In the genomic region with DNA sequence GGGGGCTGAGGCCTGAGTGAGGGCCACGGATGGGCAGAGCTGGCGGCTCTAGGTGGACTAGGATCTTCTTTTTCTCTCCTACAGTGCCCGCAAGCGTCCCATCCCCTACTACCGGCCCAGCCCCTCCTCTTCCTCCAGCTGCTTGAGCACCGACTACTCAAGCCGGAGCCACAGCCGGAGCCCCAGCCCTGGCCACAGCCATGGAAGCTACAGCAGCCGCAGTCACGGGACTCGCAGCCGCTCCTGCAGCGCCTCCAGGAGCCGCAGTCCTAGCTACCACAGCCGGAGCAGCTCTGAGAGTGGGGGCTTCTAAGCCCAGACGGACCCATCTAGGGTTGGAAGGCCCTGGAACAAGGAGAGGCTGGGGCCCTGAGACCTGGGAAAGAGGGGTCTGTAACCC, we compare ENCODE assay signal across 15 mouse cellular contexts. TPM values are rescaled to one million over a fixed set of nuclear protein-coding genes. Genes with fewer than 3 reads are reported as not detected.
DNase-seq lines count a peak whose midpoint lies in the region; ATAC-seq and TF ChIP-seq lines count a peak whose summit lies in the region.
"Had no signal": no experiment of that assay in that cellular context is flagged by ENCODE, and none has a peak within 500 bp of the region (broad histone marks: within the 10 kb centered on the region; RNA-seq: fewer than 3 reads in every experiment).

No protein-coding gene starts in this region.

- H3K27me3 ChIP-seq in hindbrain, embryonic 13.5 days: peaks cover 33% of the 10 kb centered on the region
- H3K27me3 ChIP-seq in hindbrain, postnatal 0 days (ENCODE audit: insufficient read depth, low read length): no peaks in the 10 kb centered on the region
- peaks cover 65% of the 10 kb centered on the region for H3K27me3 ChIP-seq in embryonic facial prominence, embryonic 13.5 days
- peaks cover 18% of the 10 kb centered on the region; the same call in 1 of the 2 replicates for H3K27me3 ChIP-seq in midbrain, embryonic 14.5 days (ENCODE audit: control insufficient read depth, insufficient read depth, low read length)

- no peak for ATAC-seq in hindbrain, embryonic 13.5 days (ENCODE audit: low FRiP score)
- ATAC-seq in hindbrain, postnatal 0 days: no peak
- no peak for ATAC-seq in embryonic facial prominence, embryonic 13.5 days (ENCODE audit: insufficient number of reproducible peaks, insufficient read depth, low FRiP score, low TSS enrichment, low read depth)
- no peak for ATAC-seq in midbrain, embryonic 14.5 days (ENCODE audit: low FRiP score, low TSS enrichment)

- H3K9me3 ChIP-seq in hindbrain, embryonic 13.5 days: no peaks in the 10 kb centered on the region
- H3K9me3 ChIP-seq in hindbrain, postnatal 0 days (ENCODE audit: low read length): no peaks in the 10 kb centered on the region
- H3K9me3 ChIP-seq in embryonic facial prominence, embryonic 13.5 days: no peaks in the 10 kb centered on the region
- H3K9me3 ChIP-seq in midbrain, embryonic 14.5 days (ENCODE audit: control insufficient read depth, low read length): no peaks in the 10 kb centered on the region
- H3K9me3 ChIP-seq: liver, embryonic 13.5 days; megakaryocyte, embryonic 14.5 days had no signal

- H3K4me2 ChIP-seq in hindbrain, embryonic 13.5 days: peak overlapping the region; percentile 13; the same call in 1 of the 2 replicates
- no peak overlapping the region for H3K4me2 ChIP-seq in hindbrain, postnatal 0 days (ENCODE audit: low read depth, low read length)
- peak overlapping the region; percentile 43 for H3K4me2 ChIP-seq in embryonic facial prominence, embryonic 13.5 days
- H3K4me2 ChIP-seq in midbrain, embryonic 14.5 days (ENCODE audit: low read length): no peak overlapping the region
- H3K4me2 ChIP-seq: liver, embryonic 13.5 days had no signal

- no peak overlapping the region for H3K27ac ChIP-seq in hindbrain, embryonic 13.5 days
- no peak overlapping the region for H3K27ac ChIP-seq in hindbrain, postnatal 0 days
- H3K27ac ChIP-seq in embryonic facial prominence, embryonic 13.5 days: no peak overlapping the region
- no peak overlapping the region for H3K27ac ChIP-seq in midbrain, embryonic 14.5 days (replicated peaks; ENCODE audit: low read depth, low read length)
- H3K27ac ChIP-seq: liver, embryonic 13.5 days had no signal

- intact Hi-C loops in gastrocnemius, postnatal 14 days (cut with DNase I; ENCODE audit: low total_unique reads): no loop called here

- H3K4me3 ChIP-seq in hindbrain, embryonic 13.5 days: no peak overlapping the region
- no peak overlapping the region for H3K4me3 ChIP-seq in hindbrain, postnatal 0 days (ENCODE audit: low read length)
- peak overlapping the region; percentile 19 for H3K4me3 ChIP-seq in embryonic facial prominence, embryonic 13.5 days
- H3K4me3 ChIP-seq in midbrain, embryonic 14.5 days (replicated peaks; ENCODE audit: low read depth, low read length): no peak overlapping the region
- H3K4me3 ChIP-seq: erythroblast, embryonic 14.5 days; liver, embryonic 13.5 days; megakaryocyte, embryonic 14.5 days had no signal

- H3K4me1 ChIP-seq in hindbrain, embryonic 13.5 days (replicated peaks): peaks cover 38% of the 10 kb centered on the region
- H3K4me1 ChIP-seq in hindbrain, postnatal 0 days (ENCODE audit: insufficient read depth, low read length): 0 out of 2 replicates have a peak, but pooled peaks cover 4% of the 10 kb centered on the region
- H3K4me1 ChIP-seq in embryonic facial prominence, embryonic 13.5 days: peaks cover 20% of the 10 kb centered on the region
- H3K4me1 ChIP-seq in midbrain, embryonic 14.5 days (ENCODE audit: control insufficient read depth, insufficient read depth, low read length): peaks cover 19% of the 10 kb centered on the region

- WGBS in hindbrain, embryonic 13.5 days: 16% methylated on average over 16 of the region's 16 CpGs
- WGBS in hindbrain, postnatal 0 days: 22% methylated on average over 16 of the region's 16 CpGs
- whole genome bisulfite sequencing in embryonic facial prominence, embryonic 13.5 days: 8% methylated on average over 16 of the region's 16 CpGs
- 15% methylated on average over 16 of the region's 16 CpGs for WGBS in midbrain, embryonic 14.5 days

- no peak for TF ChIP-seq CTCF in hindbrain, postnatal 0 days (IDR thresholded peaks at IDR 0.05; ENCODE audit: low read depth)

- H3K9ac ChIP-seq in hindbrain, embryonic 13.5 days: peak overlapping the region; percentile 53
- H3K9ac ChIP-seq in hindbrain, postnatal 0 days (replicated peaks; ENCODE audit: low read length): no peak overlapping the region
- H3K9ac ChIP-seq in embryonic facial prominence, embryonic 13.5 days: peak overlapping the region; percentile 62
- no peak overlapping the region; the same call in 1 of the 2 replicates for H3K9ac ChIP-seq in midbrain, embryonic 14.5 days (replicated peaks; ENCODE audit: low read length)
- H3K9ac ChIP-seq: liver, embryonic 13.5 days had no signal

- DNase-seq in embryo, embryonic 10 days (ENCODE audit: low spot score): peak; percentile 31
- DNase-seq in embryo, embryonic 9.5 days (ENCODE audit: extremely low spot score): no peak
- DNase-seq in hindbrain, postnatal 0 days (ENCODE audit: low spot score): no peak
- DNase-seq in midbrain, embryonic 14.5 days: peak; percentile 35
- no peak for DNase-seq in gastrocnemius, postnatal 14 days
- no peak for DNase-seq in urinary bladder, postnatal 10 days (ENCODE audit: low spot score)
- DNase-seq: adrenal gland, postnatal 25 days; cerebellum, adult 9-10 months; gastrocnemius, postnatal 10 days; kidney, adult 9 months; liver, embryonic 13.5 days had no signal

- peaks cover 22% of the 10 kb centered on the region for H3K36me3 ChIP-seq in hindbrain, embryonic 13.5 days
- H3K36me3 ChIP-seq in hindbrain, postnatal 0 days (ENCODE audit: insufficient read depth, low read length): no peaks in the 10 kb centered on the region
- no peaks in the 10 kb centered on the region for H3K36me3 ChIP-seq in embryonic facial prominence, embryonic 13.5 days
- peaks cover 20% of the 10 kb centered on the region; the same call in 1 of the 2 replicates for H3K36me3 ChIP-seq in midbrain, embryonic 14.5 days (ENCODE audit: control insufficient read depth, insufficient read depth, low read length)
- H3K36me3 ChIP-seq: liver, embryonic 13.5 days had no signal

RNA-seq across cellular contexts. Expression of a gene that starts 14.7 kb away (rescaled TPM):
- 8.9 and 10.3 TPM in 2 replicates for polyA plus RNA-seq in hindbrain, embryonic 13.5 days (2015; fragmentation: Nextera tagmentation; extraction: Ambion mirVana)
- total RNA-seq in hindbrain, postnatal 0 days (2014; rRNA removed): 29.4 and 29.6 TPM in 2 replicates
- 28.0 and 30.0 TPM in 2 replicates for polyA plus RNA-seq in hindbrain, postnatal 0 days (2015; fragmentation: Nextera tagmentation; extraction: Ambion mirVana)
- 107 and 149 TPM in 2 replicates for polyA plus RNA-seq in embryonic facial prominence, embryonic 13.5 days (2015; fragmentation: Nextera tagmentation; extraction: Ambion mirVana)
- polyA plus RNA-seq in midbrain, embryonic 14.5 days (2014; fragmentation: Nextera tagmentation; extraction: Ambion mirVana): 5.5 and 6.4 TPM in 2 replicates
- total RNA-seq in gastrocnemius, postnatal 14 days (2021): 100 to 1,000 TPM; 257 to 459 TPM

Comparison
In these comparisons a context has a peak if more than half of its experiments do, and no peak if none do; other contexts are left out.
1. DNase-seq: peak in embryo, embryonic 10 days (single experiment) and midbrain, embryonic 14.5 days (single experiment); none in embryo, embryonic 9.5 days (single experiment), hindbrain, postnatal 0 days (single experiment), gastrocnemius, postnatal 14 days (single experiment) and urinary bladder, postnatal 10 days (single experiment).
2. H3K4me2 ChIP-seq: peak in hindbrain, embryonic 13.5 days (single experiment) and embryonic facial prominence, embryonic 13.5 days (single experiment); none in hindbrain, postnatal 0 days (single experiment) and midbrain, embryonic 14.5 days (single experiment).
3. H3K9ac ChIP-seq: peak in hindbrain, embryonic 13.5 days (single experiment) and embryonic facial prominence, embryonic 13.5 days (single experiment); none in hindbrain, postnatal 0 days (single experiment) and midbrain, embryonic 14.5 days (single experiment).